Mouse (Mus musculus): ENCODE measurements around the gene Gnaq.

DNA sequence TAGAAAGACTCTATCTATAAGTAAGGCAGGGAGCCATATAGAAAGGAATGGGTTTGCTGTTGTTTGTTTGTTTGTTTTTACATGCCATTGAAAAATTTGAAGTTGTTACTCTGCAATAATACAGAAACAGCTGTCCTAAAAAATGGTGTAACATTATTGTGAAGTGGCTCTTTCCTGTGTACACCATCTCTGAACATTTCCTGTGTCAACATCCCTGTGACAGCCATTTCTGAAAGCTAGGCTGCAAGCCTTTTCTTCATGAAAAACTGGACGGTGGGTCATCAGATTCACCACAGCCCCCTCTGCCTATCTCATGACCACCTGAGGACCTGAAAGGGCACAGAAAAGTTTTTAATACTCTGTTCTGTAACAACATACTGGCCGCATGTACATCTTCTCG lies 22.7 kb upstream of the Gnaq start:
- no peak for TF ChIP-seq KAT2A (IDR thresholded peaks at IDR 0.05; ENCODE audit: insufficient replicate concordance, low read length)
- TF ChIP-seq CTCF (conservative IDR thresholded peaks at IDR 0.05 in 1 of 2, IDR thresholded peaks at IDR 0.05 in 1 of 2; ENCODE audit: low read depth in 2 of 2, low read length in 2 of 2), result no peak
- TF ChIP-seq POLR2A (IDR thresholded peaks at IDR 0.05; ENCODE audit: low read depth, low read length), result no peak
- TF ChIP-seq MAX (IDR thresholded peaks at IDR 0.05; ENCODE audit: low read length), result no peak
- TF ChIP-seq ZC3H11A (IDR thresholded peaks at IDR 0.05; ENCODE audit: low read depth, low read length), result no peak

Data from CH12.LX (cell line).